11 mouse cellular contexts compared by ENCODE assay signal in the genomic region with DNA sequence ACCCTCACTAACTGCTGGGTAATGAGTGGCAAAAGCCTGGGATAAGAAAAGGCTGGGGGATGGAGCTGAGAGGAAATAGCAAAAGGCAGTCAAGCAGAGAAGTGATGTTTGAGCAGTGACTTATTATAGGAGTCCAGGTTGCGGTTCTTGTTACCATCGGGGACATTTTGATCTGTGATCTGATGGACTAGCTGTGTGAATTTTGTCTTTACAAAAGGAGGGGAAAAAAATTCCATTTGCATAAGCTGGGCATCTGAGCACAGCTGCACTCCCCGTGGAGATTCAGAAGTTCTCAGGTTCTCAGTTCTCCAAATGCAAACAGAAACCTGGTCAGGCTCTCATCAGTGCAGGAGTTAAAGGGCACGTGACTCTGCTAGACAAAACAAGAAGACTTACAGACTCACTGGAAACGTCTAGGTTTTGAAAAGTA. TPM values are rescaled to one million over a fixed set of nuclear protein-coding genes. Genes with fewer than 3 reads are reported as not detected.
A peak's percentile ranks its signal among the peaks of the same experiment; 100 is the strongest.
DNase-seq lines count a peak whose midpoint lies in the region; ATAC-seq and TF ChIP-seq lines count a peak whose summit lies in the region.
"Had no signal": no experiment of that assay in that cellular context is flagged by ENCODE, and none has a peak within 500 bp of the region (broad histone marks: within the 10 kb centered on the region; RNA-seq: fewer than 3 reads in every experiment).

No protein-coding gene starts in this region.

- no peaks in the 10 kb centered on the region for H3K9me3 ChIP-seq in lung, embryonic 14.5 days (ENCODE audit: low read depth, low read length)
- no peaks in the 10 kb centered on the region for H3K9me3 ChIP-seq in embryonic facial prominence, embryonic 11.5 days (replicated peaks; ENCODE audit: control insufficient read depth, low read length)
- no peaks in the 10 kb centered on the region for H3K9me3 ChIP-seq in kidney, postnatal 0 days (replicated peaks; ENCODE audit: low read length)
- H3K9me3 ChIP-seq: heart, embryonic 10.5 days; hindbrain, embryonic 15.5 days had no signal

- TF ChIP-seq POLR2A in lung, adult 2 months (IDR thresholded peaks at IDR 0.05; ENCODE audit: borderline replicate concordance, extremely low read depth, low read depth, low read length) = no peak

- no peaks in the 10 kb centered on the region for H3K36me3 ChIP-seq in lung, embryonic 14.5 days (ENCODE audit: insufficient read depth)
- no peaks in the 10 kb centered on the region for H3K36me3 ChIP-seq in embryonic facial prominence, embryonic 11.5 days (replicated peaks; ENCODE audit: control insufficient read depth, insufficient read depth, low read depth, low read length)
- no peaks in the 10 kb centered on the region for H3K36me3 ChIP-seq in kidney, postnatal 0 days (ENCODE audit: insufficient read depth, low read length)
- H3K36me3 ChIP-seq: heart, embryonic 10.5 days; hindbrain, embryonic 15.5 days had no signal

- DNase-seq in lung, embryonic 14.5 days = peak; percentile 3
- DNase-seq in lung, adult 2 months = no peak
- DNase-seq in embryonic facial prominence, embryonic 11.5 days (ENCODE audit: low spot score) = peak; percentile 79
- peak; percentile 68 for DNase-seq in kidney, postnatal 0 days (ENCODE audit: low spot score)
- DNase-seq in urinary bladder, postnatal 25 days (ENCODE audit: low spot score) = no peak
- no peak for DNase-seq in testis, postnatal 14 days (ENCODE audit: low spot score)
- DNase-seq in lung, adult 18-20 months = no peak

- no peak overlapping the region for H3K9ac ChIP-seq in lung, embryonic 14.5 days
- no peak overlapping the region for H3K9ac ChIP-seq in embryonic facial prominence, embryonic 11.5 days (replicated peaks; ENCODE audit: low read length)
- H3K9ac ChIP-seq in kidney, postnatal 0 days (ENCODE audit: low read depth, low read length) = no peak overlapping the region
- H3K9ac ChIP-seq: hindbrain, embryonic 15.5 days had no signal

- no peak for TF ChIP-seq CTCF in lung, embryonic 14.5 days (IDR thresholded peaks at IDR 0.05; ENCODE audit: low read depth)
- TF ChIP-seq CTCF in lung, adult 2 months (IDR thresholded peaks at IDR 0.05; ENCODE audit: insufficient read depth, low read length) = no peak
- TF ChIP-seq CTCF in kidney, postnatal 0 days (IDR thresholded peaks at IDR 0.05; ENCODE audit: low read depth) = no peak

- H3K4me3 ChIP-seq in lung, embryonic 14.5 days (ENCODE audit: low read depth, low read length) = no peak overlapping the region
- H3K4me3 ChIP-seq in lung, adult 2 months (replicated peaks; ENCODE audit: extremely low read depth, low read depth, low read length) = no peak overlapping the region
- H3K4me3 ChIP-seq in embryonic facial prominence, embryonic 11.5 days (ENCODE audit: low read depth, low read length) = no peak overlapping the region
- no peak overlapping the region for H3K4me3 ChIP-seq in kidney, postnatal 0 days (replicated peaks; ENCODE audit: low read depth, low read length)
- H3K4me3 ChIP-seq: heart, embryonic 10.5 days; hindbrain, embryonic 15.5 days had no signal

- ATAC-seq in lung, embryonic 14.5 days (ENCODE audit: insufficient read depth) = no peak
- peak; percentile 81 for ATAC-seq in embryonic facial prominence, embryonic 11.5 days (replicated peaks; ENCODE audit: insufficient number of reproducible peaks, low FRiP score, low TSS enrichment, low read depth)
- ATAC-seq in kidney, postnatal 0 days (replicated peaks; ENCODE audit: low FRiP score, low read depth) = peak; percentile 80
- peak; percentile 66; the same call in 1 of the 2 replicates for ATAC-seq in neutrophil, adult 5-6 weeks (ENCODE audit: extremely low read depth, insufficient number of reproducible peaks, low FRiP score, poor library complexity, severe bottlenecking)

- no peak overlapping the region for H3K27ac ChIP-seq in lung, embryonic 14.5 days (ENCODE audit: low read depth)
- no peak overlapping the region for H3K27ac ChIP-seq in embryonic facial prominence, embryonic 11.5 days (replicated peaks; ENCODE audit: low read depth, low read length)
- H3K27ac ChIP-seq in kidney, postnatal 0 days = peak overlapping the region; percentile 73
- H3K27ac ChIP-seq: heart, embryonic 10.5 days; hindbrain, embryonic 15.5 days had no signal

- 16% methylated on average over 5 of the region's 5 CpGs for WGBS in lung, embryonic 14.5 days
- 28% methylated on average over 5 of the region's 5 CpGs for WGBS in lung, adult 2 months
- WGBS in embryonic facial prominence, embryonic 11.5 days = 12% methylated on average over 5 of the region's 5 CpGs
- 8% methylated on average over 5 of the region's 5 CpGs for WGBS in kidney, postnatal 0 days

- no peak overlapping the region for H3K4me2 ChIP-seq in lung, embryonic 14.5 days
- no peak overlapping the region for H3K4me2 ChIP-seq in embryonic facial prominence, embryonic 11.5 days (ENCODE audit: low read depth, low read length)
- H3K4me2 ChIP-seq in kidney, postnatal 0 days (ENCODE audit: low read length) = peak overlapping the region; percentile 42
- H3K4me2 ChIP-seq: hindbrain, embryonic 15.5 days had no signal

- no peaks in the 10 kb centered on the region; the same call in 1 of the 2 replicates for H3K4me1 ChIP-seq in lung, embryonic 14.5 days (ENCODE audit: insufficient read depth)
- peaks cover 3% of the 10 kb centered on the region; the same call in 1 of the 2 replicates for H3K4me1 ChIP-seq in lung, adult 2 months (ENCODE audit: control insufficient read depth, insufficient read depth, low read length)
- no peaks in the 10 kb centered on the region for H3K4me1 ChIP-seq in embryonic facial prominence, embryonic 11.5 days (ENCODE audit: control insufficient read depth, insufficient read depth, low read length)
- peaks cover 13% of the 10 kb centered on the region for H3K4me1 ChIP-seq in kidney, postnatal 0 days (replicated peaks; ENCODE audit: insufficient read depth, low read length)
- H3K4me1 ChIP-seq: hindbrain, embryonic 15.5 days had no signal

- H3K27me3 ChIP-seq in lung, embryonic 14.5 days (ENCODE audit: insufficient read depth, low read length) = no peaks in the 10 kb centered on the region
- H3K27me3 ChIP-seq in embryonic facial prominence, embryonic 11.5 days (ENCODE audit: control insufficient read depth, insufficient read depth, low read length) = no peaks in the 10 kb centered on the region
- no peaks in the 10 kb centered on the region for H3K27me3 ChIP-seq in kidney, postnatal 0 days (ENCODE audit: insufficient read depth, low read length)
- H3K27me3 ChIP-seq: hindbrain, embryonic 15.5 days had no signal

RNA-seq across cellular contexts. Expression of a gene that starts 6.2 kb away (rescaled TPM):
- polyA plus RNA-seq in lung, embryonic 14.5 days (2014; fragmentation: Nextera tagmentation; extraction: Ambion mirVana) = not detected in 2 replicates
- polyA plus RNA-seq in lung, adult 2 months (2012; rRNA removed) = not detected in 2 replicates
- polyA plus RNA-seq in embryonic facial prominence, embryonic 11.5 days (2014; fragmentation: Nextera tagmentation; extraction: Ambion mirVana) = 0.25 and 0.42 TPM in 2 replicates
- polyA plus RNA-seq in kidney, postnatal 0 days (2015; fragmentation: Nextera tagmentation; extraction: Ambion mirVana) = 18.8 and 21.4 TPM in 2 replicates
- 0.74 and 1.9 TPM in 2 replicates for total RNA-seq in neutrophil, adult 5-6 weeks (2017)
- polyA plus RNA-seq: lung, embryonic 16.5 days had no signal

Comparison
In these comparisons a context has a peak if more than half of its experiments do, and no peak if none do; other contexts are left out.
1. DNase-seq: peak in lung, embryonic 14.5 days (single experiment), embryonic facial prominence, embryonic 11.5 days (single experiment) and kidney, postnatal 0 days (single experiment); none in lung, adult 2 months (single experiment), urinary bladder, postnatal 25 days (single experiment), testis, postnatal 14 days (single experiment) and lung, adult 18-20 months (0 of 2).
2. RNA of a gene that starts 6.2 kb away (polyA plus RNA-seq): 18.8 to 21.4 TPM in kidney, postnatal 0 days; 0.25 to 0.42 TPM in embryonic facial prominence, embryonic 11.5 days, not detected in lung, embryonic 14.5 days and not detected in lung, adult 2 months; every median in the first group is over 10 times any median in the second.